In the genomic region with DNA sequence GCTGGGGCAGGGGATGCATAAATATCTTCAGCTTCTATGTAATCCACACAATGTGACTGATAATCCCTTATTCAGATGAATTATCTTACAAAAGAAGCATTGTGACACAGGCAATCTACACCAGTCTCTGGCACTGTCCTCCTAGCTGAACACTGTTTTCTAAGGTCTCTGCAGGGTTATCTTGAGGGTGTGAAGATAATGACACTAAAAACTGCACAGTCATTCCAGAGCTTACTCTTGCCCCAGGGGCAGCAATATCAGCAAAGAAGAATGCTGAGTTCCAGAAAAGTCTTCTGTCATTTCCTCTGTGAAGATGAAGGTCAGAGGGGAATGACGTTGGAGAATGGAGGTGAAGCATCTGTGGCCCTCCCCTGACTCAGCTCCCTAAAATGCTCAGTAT, we compare ENCODE assay signal across 33 mouse cellular contexts. TPM values are rescaled to one million over a fixed set of nuclear protein-coding genes. Genes with fewer than 3 reads are reported as not detected.
DNase-seq lines count a peak whose midpoint lies in the region; ATAC-seq and TF ChIP-seq lines count a peak whose summit lies in the region.
"Had no signal": no experiment of that assay in that cellular context is flagged by ENCODE, and none has a peak within 500 bp of the region (broad histone marks: within the 10 kb centered on the region; RNA-seq: fewer than 3 reads in every experiment).

No protein-coding gene starts in this region.

- H3K79me2 ChIP-seq in MEL (ENCODE audit: control insufficient read depth, insufficient read depth, low read length, poor library complexity): no peaks in the 10 kb centered on the region

- no peak for TF ChIP-seq RAD21 in MEL (IDR thresholded peaks at IDR 0.05; ENCODE audit: low read depth, low read length)

- peak overlapping the region; percentile 59; the same call in 1 of the 2 replicates for H3K27ac ChIP-seq in heart, embryonic 10.5 days
- H3K27ac ChIP-seq in MEL (ENCODE audit: control insufficient read depth, low read depth, low read length): 0 out of 2 replicates have a peak overlapping the region, but pooled peaks have one; percentile 27
- H3K27ac ChIP-seq in liver, embryonic 15.5 days (replicated peaks): peak overlapping the region; percentile 81
- H3K27ac ChIP-seq: forebrain, embryonic 10.5 days; hindbrain, postnatal 0 days; kidney, embryonic 15.5 days; left cerebral cortex, adult 2 months; limb, embryonic 15.5 days; macrophage; midbrain, embryonic 15.5 days; neural tube, embryonic 13.5 days had no signal

- ATAC-seq in liver, embryonic 15.5 days (ENCODE audit: insufficient read depth): peak; percentile 74
- no peak for ATAC-seq in erythroid progenitor cell, adult 5-6 weeks (replicated peaks; ENCODE audit: low FRiP score, poor library complexity, severe bottlenecking)
- ATAC-seq: CD4-positive, CD25-positive, alpha-beta regulatory T cell, adult 4 months; forebrain, embryonic 16.5 days; hindbrain, postnatal 0 days; lung, postnatal 0 days; midbrain, embryonic 15.5 days; Patski had no signal

- peak overlapping the region; percentile 52 for H3K4me2 ChIP-seq in liver, embryonic 15.5 days
- H3K4me2 ChIP-seq: kidney, embryonic 15.5 days; limb, embryonic 15.5 days; midbrain, embryonic 15.5 days; neural tube, embryonic 13.5 days had no signal

- TF ChIP-seq EP300 in MEL (IDR thresholded peaks at IDR 0.05; ENCODE audit: low read depth in 1 of 2, low read length in 2 of 2): peak; percentile 43 to 70

- no peak for DNase-seq in heart, embryonic 10.5 days (ENCODE audit: low spot score)
- DNase-seq in heart, adult 11 months: no peak
- DNase-seq in MEL (ENCODE audit: low read depth, low spot score): peak; percentile 57
- peak; percentile 67 for DNase-seq in c-Kit-positive CD71-positive TER-119-positive erythroid progenitor cells, embryonic 14.5 days (ENCODE audit: low spot score)
- DNase-seq in right cerebral cortex, adult 18-20 months: no peak
- DNase-seq in ovary, postnatal 14 days (ENCODE audit: low spot score): no peak
- DNase-seq: adrenal gland, postnatal 36 days; cerebellum, adult 18-20 months; cerebellum, postnatal 25 days; gastrocnemius, postnatal 14 days; heart, adult 18-20 months; heart, postnatal 10 days; kidney, adult 11 months; kidney, postnatal 4 days; layer of hippocampus, adult 9-11 months; thymus, postnatal 25 days had no signal

- no peak for TF ChIP-seq CTCF in MEL (IDR thresholded peaks at IDR 0.05 in 2 of 3, conservative IDR thresholded peaks at IDR 0.05 in 1 of 3; ENCODE audit: control insufficient read depth in 1 of 3, insufficient read depth in 1 of 3, low read depth in 2 of 3, low read length in 3 of 3, poor library complexity in 1 of 3, severe bottlenecking in 1 of 3)

- H3K4me3 ChIP-seq in heart, embryonic 10.5 days: no peak overlapping the region
- H3K4me3 ChIP-seq in MEL (ENCODE audit: control insufficient read depth in 1 of 2, insufficient read depth in 1 of 2, low read depth in 2 of 2, low read length in 2 of 2): no peak overlapping the region
- H3K4me3 ChIP-seq in liver, embryonic 15.5 days (replicated peaks): no peak overlapping the region; the same call in 1 of the 2 replicates
- H3K4me3 ChIP-seq: forebrain, embryonic 10.5 days; kidney, embryonic 15.5 days; left cerebral cortex, adult 2 months; limb, embryonic 15.5 days; midbrain, embryonic 15.5 days; neural tube, embryonic 13.5 days had no signal

- H3K9ac ChIP-seq in MEL (ENCODE audit: control insufficient read depth, low read depth, low read length, poor library complexity, severe bottlenecking): no peak overlapping the region
- H3K9ac ChIP-seq in liver, embryonic 15.5 days: 0 out of 2 replicates have a peak overlapping the region, but pooled peaks have one; percentile 25
- H3K9ac ChIP-seq: kidney, embryonic 15.5 days; limb, embryonic 15.5 days; midbrain, embryonic 15.5 days; neural tube, embryonic 13.5 days had no signal

- H3K9me3 ChIP-seq in heart, embryonic 10.5 days: no peaks in the 10 kb centered on the region
- no peaks in the 10 kb centered on the region for H3K9me3 ChIP-seq in MEL (replicated peaks; ENCODE audit: insufficient read depth, low read length)
- no peaks in the 10 kb centered on the region for H3K9me3 ChIP-seq in liver, embryonic 15.5 days (replicated peaks)
- H3K9me3 ChIP-seq: forebrain, embryonic 10.5 days; kidney, embryonic 15.5 days; limb, embryonic 15.5 days; midbrain, embryonic 15.5 days; neural tube, embryonic 13.5 days had no signal

- 0% methylated on average over 1 of the region's 1 CpGs for WGBS in heart, embryonic 10.5 days
- WGBS in liver, embryonic 15.5 days (ENCODE audit: insufficient replicate concordance): 24% methylated on average over 1 of the region's 1 CpGs

- no peaks in the 10 kb centered on the region for H3K27me3 ChIP-seq in heart, embryonic 10.5 days (ENCODE audit: insufficient read depth, poor library complexity, severe bottlenecking)
- H3K27me3 ChIP-seq in MEL (ENCODE audit: control insufficient read depth in 1 of 2, insufficient read depth in 2 of 2, low read length in 2 of 2): no peaks in the 10 kb centered on the region
- no peaks in the 10 kb centered on the region for H3K27me3 ChIP-seq in liver, embryonic 15.5 days
- H3K27me3 ChIP-seq: kidney, embryonic 15.5 days; limb, embryonic 15.5 days; midbrain, embryonic 15.5 days; neural tube, embryonic 13.5 days; Patski had no signal

- peaks cover 22% of the 10 kb centered on the region for H3K4me1 ChIP-seq in heart, embryonic 10.5 days
- H3K4me1 ChIP-seq in MEL (ENCODE audit: control insufficient read depth in 1 of 2, insufficient read depth in 2 of 2, low read length in 2 of 2): peaks cover 0 to 14% of the 10 kb centered on the region in 2 experiments
- peaks cover 46% of the 10 kb centered on the region for H3K4me1 ChIP-seq in liver, embryonic 15.5 days (replicated peaks)
- H3K4me1 ChIP-seq: forebrain, embryonic 10.5 days; kidney, embryonic 15.5 days; limb, embryonic 15.5 days; midbrain, embryonic 15.5 days; neural tube, embryonic 13.5 days had no signal

- H3K36me3 ChIP-seq in heart, embryonic 10.5 days: no peaks in the 10 kb centered on the region
- H3K36me3 ChIP-seq in MEL (ENCODE audit: control insufficient read depth in 1 of 2, insufficient read depth in 2 of 2, low read length in 2 of 2): peaks cover 0 to 12% of the 10 kb centered on the region in 2 experiments; a peak in 2 of 4 replicates
- no peaks in the 10 kb centered on the region for H3K36me3 ChIP-seq in liver, embryonic 15.5 days (replicated peaks)
- H3K36me3 ChIP-seq: forebrain, embryonic 10.5 days; kidney, embryonic 15.5 days; limb, embryonic 15.5 days; midbrain, embryonic 15.5 days; neural tube, embryonic 13.5 days had no signal

- no peak for TF ChIP-seq POLR2A in MEL (IDR thresholded peaks at IDR 0.05; ENCODE audit: control insufficient read depth in 1 of 2, insufficient read depth in 1 of 2, low read depth in 1 of 2, low read length in 2 of 2, poor library complexity in 1 of 2)

TF ChIP-seq in MEL, 35 proteins besides CTCF, POLR2A, EP300 and RAD21:
- TF ChIP-seq GATA1 (IDR thresholded peaks at IDR 0.05; ENCODE audit: low read depth, low read length) (peak; percentile 63), ETS1 (IDR thresholded peaks at IDR 0.05; ENCODE audit: low read depth, low read length) (peak; percentile 76), GABPA (IDR thresholded peaks at IDR 0.05; ENCODE audit: low read depth, low read length) (no peak), RCOR1 (IDR thresholded peaks at IDR 0.05; ENCODE audit: low read depth, low read length) (0 out of 2 replicates have a peak, but pooled peaks have one; percentile 17)
TF ChIP-seq in MEL: peak in this region for 3.

RNA-seq across cellular contexts. Expression of a gene that starts 2.7 kb away (rescaled TPM):
- polyA plus RNA-seq in heart, embryonic 10.5 days (2016; fragmentation: Nextera tagmentation; extraction: Ambion mirVana): 0.70 and 2.3 TPM in 2 replicates
- 0.10 TPM in 1 of 2 replicates, not detected in the other for total RNA-seq in MEL (2012; rRNA removed)
- under 1 TPM in 1 of 2 experiments, not detected in 1; 0.04 TPM for polyA plus RNA-seq in MEL (2012; ENCODE audit: insufficient read depth in 1 of 2, insufficient read length in 2 of 2, low read depth in 1 of 2, low replicate concordance in 2 of 2, missing spikeins in 1 of 2)
- 25.6 and 31.3 TPM in 2 replicates for polyA plus RNA-seq in liver, embryonic 15.5 days (2015; fragmentation: Nextera tagmentation; extraction: Ambion mirVana)
- not detected in 2 replicates for total RNA-seq in erythroid progenitor cell, adult 5-6 weeks (2015; ENCODE audit: low replicate concordance)
- not detected in 2 replicates for total RNA-seq in erythroid progenitor cell, adult 5-6 weeks (2017; ENCODE audit: low replicate concordance)
- total RNA-seq: gastrocnemius, postnatal 14 days; heart, adult 18-20 months; heart, postnatal 10 days; left cerebral cortex, adult 2 months; left cerebral cortex, postnatal 36 days had no signal
- polyA plus RNA-seq: CD4-positive, CD25-positive, alpha-beta regulatory T cell, adult 4 months; embryonic facial prominence, embryonic 14.5 days; forebrain, embryonic 16.5 days; hindbrain, postnatal 0 days; limb, embryonic 15.5 days; lung, postnatal 0 days; macrophage; midbrain, embryonic 15.5 days; neural tube, embryonic 13.5 days; Patski had no signal

RNA-seq across cellular contexts. Expression of a gene that starts 36.1 kb away (rescaled TPM):
- polyA plus RNA-seq in heart, embryonic 10.5 days (2016; fragmentation: Nextera tagmentation; extraction: Ambion mirVana): 0.16 TPM in 1 of 2 replicates, not detected in the other
- not detected in 2 replicates for total RNA-seq in MEL (2012; rRNA removed)
- not detected for polyA plus RNA-seq in MEL (2012; ENCODE audit: insufficient read depth in 1 of 2, insufficient read length in 2 of 2, low read depth in 1 of 2, low replicate concordance in 2 of 2, missing spikeins in 1 of 2)
- polyA plus RNA-seq in liver, embryonic 15.5 days (2015; fragmentation: Nextera tagmentation; extraction: Ambion mirVana): 10.9 and 14.4 TPM in 2 replicates
- not detected in 2 replicates for total RNA-seq in erythroid progenitor cell, adult 5-6 weeks (2015; ENCODE audit: low replicate concordance)
- total RNA-seq in erythroid progenitor cell, adult 5-6 weeks (2017; ENCODE audit: low replicate concordance): not detected in 2 replicates
- total RNA-seq: gastrocnemius, postnatal 14 days; heart, adult 18-20 months; heart, postnatal 10 days; hindbrain, postnatal 0 days; left cerebral cortex, adult 2 months; left cerebral cortex, postnatal 36 days had no signal
- polyA plus RNA-seq: CD4-positive, CD25-positive, alpha-beta regulatory T cell, adult 4 months; embryonic facial prominence, embryonic 14.5 days; forebrain, embryonic 10.5 days; forebrain, embryonic 16.5 days; hindbrain, embryonic 11.5 days; hindbrain, postnatal 0 days; limb, embryonic 15.5 days; lung, postnatal 0 days; macrophage; midbrain, embryonic 15.5 days; neural tube, embryonic 13.5 days; Patski had no signal

RNA-seq across cellular contexts. Expression of a gene that starts 42.6 kb away (rescaled TPM):
- polyA plus RNA-seq in heart, embryonic 10.5 days (2016; fragmentation: Nextera tagmentation; extraction: Ambion mirVana): 24.1 and 37.3 TPM in 2 replicates
- total RNA-seq in MEL (2012; rRNA removed): not detected in 2 replicates
- polyA plus RNA-seq in MEL (2012; ENCODE audit: insufficient read depth in 1 of 2, insufficient read length in 2 of 2, low read depth in 1 of 2, low replicate concordance in 2 of 2, missing spikeins in 1 of 2): not detected
- 4.4 and 6.2 TPM in 2 replicates for polyA plus RNA-seq in liver, embryonic 15.5 days (2015; fragmentation: Nextera tagmentation; extraction: Ambion mirVana)
- total RNA-seq in erythroid progenitor cell, adult 5-6 weeks (2015; ENCODE audit: low replicate concordance): not detected in 2 replicates
- not detected in 2 replicates for total RNA-seq in erythroid progenitor cell, adult 5-6 weeks (2017; ENCODE audit: low replicate concordance)
- total RNA-seq: gastrocnemius, postnatal 14 days; heart, adult 18-20 months; heart, postnatal 10 days; hindbrain, postnatal 0 days; left cerebral cortex, adult 2 months; left cerebral cortex, postnatal 36 days had no signal
- polyA plus RNA-seq: CD4-positive, CD25-positive, alpha-beta regulatory T cell, adult 4 months; hindbrain, postnatal 0 days; lung, postnatal 0 days; macrophage had no signal

Comparison
In these comparisons a context has a peak if more than half of its experiments do, and no peak if none do; other contexts are left out.
1. DNase-seq: peak in MEL (single experiment) and c-Kit-positive CD71-positive TER-119-positive erythroid progenitor cells, embryonic 14.5 days (single experiment); none in heart, embryonic 10.5 days (single experiment), heart, adult 11 months (single experiment), right cerebral cortex, adult 18-20 months (single experiment) and ovary, postnatal 14 days (single experiment).
2. H3K27ac ChIP-seq: peak in every context shown above with its lines; median percentile 81 in liver, embryonic 15.5 days; 59 in heart, embryonic 10.5 days; 27 in MEL.
3. RNA of a gene that starts 36.1 kb away (polyA plus RNA-seq): 10.9 to 14.4 TPM in liver, embryonic 15.5 days; 0.16 TPM in heart, embryonic 10.5 days and not detected in MEL; every median in the first group is over 10 times any median in the second.